11 mouse cellular contexts compared by ENCODE assay signal in the genomic region with DNA sequence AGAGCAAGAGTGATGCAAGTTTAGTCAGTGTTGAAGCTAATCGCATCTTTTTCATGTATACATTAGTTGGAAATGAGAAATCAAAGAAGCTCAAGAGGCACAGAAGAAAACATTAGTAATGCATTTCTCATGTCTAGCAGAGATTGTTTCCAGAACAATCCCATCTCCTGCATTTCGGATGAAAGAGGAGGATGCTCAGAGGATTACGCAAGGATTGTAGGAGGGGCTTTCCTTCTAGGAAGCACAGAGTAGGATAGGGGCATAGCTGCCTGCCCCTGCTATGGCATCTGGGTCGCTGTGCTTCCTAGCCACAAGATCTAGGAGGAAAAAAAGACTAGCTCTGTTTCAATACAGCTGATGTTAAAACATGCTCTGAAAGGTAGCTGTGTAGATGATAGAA. TPM values are rescaled to one million over a fixed set of nuclear protein-coding genes. Genes with fewer than 3 reads are reported as not detected.
DNase-seq lines count a peak whose midpoint lies in the region; ATAC-seq lines count a peak whose summit lies in the region.
"Had no signal": no experiment of that assay in that cellular context is flagged by ENCODE, and none has a peak within 500 bp of the region (broad histone marks: within the 10 kb centered on the region; RNA-seq: fewer than 3 reads in every experiment).

No protein-coding gene starts in this region.

- no peak overlapping the region for H3K4me3 ChIP-seq in heart, embryonic 13.5 days
- no peak overlapping the region for H3K4me3 ChIP-seq in heart, embryonic 11.5 days (ENCODE audit: low read depth, low read length)
- H3K4me3 ChIP-seq in forebrain, embryonic 16.5 days (replicated peaks; ENCODE audit: low read length) = no peak overlapping the region
- H3K4me3 ChIP-seq in midbrain, embryonic 12.5 days = no peak overlapping the region
- H3K4me3 ChIP-seq in intestine, embryonic 15.5 days (replicated peaks) = no peak overlapping the region

- no peak for ATAC-seq in heart, embryonic 13.5 days (ENCODE audit: extremely low read depth, insufficient number of reproducible peaks, low FRiP score, low TSS enrichment)
- no peak for ATAC-seq in heart, embryonic 11.5 days (replicated peaks; ENCODE audit: insufficient number of reproducible peaks, low FRiP score, low TSS enrichment)
- ATAC-seq in forebrain, embryonic 16.5 days = no peak
- no peak for ATAC-seq in midbrain, embryonic 12.5 days (ENCODE audit: low FRiP score, low read depth)
- ATAC-seq in intestine, embryonic 15.5 days = no peak

- no peaks in the 10 kb centered on the region for H3K36me3 ChIP-seq in heart, embryonic 13.5 days
- no peaks in the 10 kb centered on the region for H3K36me3 ChIP-seq in heart, embryonic 11.5 days (ENCODE audit: control insufficient read depth, insufficient read depth, low read length)
- no peaks in the 10 kb centered on the region for H3K36me3 ChIP-seq in forebrain, embryonic 16.5 days (ENCODE audit: control insufficient read depth, insufficient read depth)
- H3K36me3 ChIP-seq in midbrain, embryonic 12.5 days = no peaks in the 10 kb centered on the region
- no peaks in the 10 kb centered on the region for H3K36me3 ChIP-seq in intestine, embryonic 15.5 days

- no peak overlapping the region for H3K4me2 ChIP-seq in heart, embryonic 13.5 days
- no peak overlapping the region for H3K4me2 ChIP-seq in heart, embryonic 11.5 days
- 0 out of 2 replicates have a peak overlapping the region, but pooled peaks have one; percentile 13 for H3K4me2 ChIP-seq in forebrain, embryonic 16.5 days (ENCODE audit: low read length)
- no peak overlapping the region for H3K4me2 ChIP-seq in midbrain, embryonic 12.5 days (replicated peaks)
- no peak overlapping the region for H3K4me2 ChIP-seq in intestine, embryonic 15.5 days (replicated peaks)

- no peak overlapping the region for H3K9ac ChIP-seq in heart, embryonic 13.5 days
- no peak overlapping the region for H3K9ac ChIP-seq in heart, embryonic 11.5 days (ENCODE audit: low read depth, low read length)
- H3K9ac ChIP-seq in forebrain, embryonic 16.5 days (replicated peaks; ENCODE audit: low read depth, low read length) = 0 out of 2 replicates have a peak overlapping the region, but pooled peaks have one; percentile 32
- 0 out of 2 replicates have a peak overlapping the region, but pooled peaks have one; percentile 11 for H3K9ac ChIP-seq in midbrain, embryonic 12.5 days (replicated peaks)
- H3K9ac ChIP-seq in intestine, embryonic 15.5 days = no peak overlapping the region

- 47% methylated on average over 4 of the region's 4 CpGs for WGBS in heart, embryonic 13.5 days
- 52% methylated on average over 4 of the region's 4 CpGs for WGBS in heart, embryonic 11.5 days (ENCODE audit: insufficient replicate concordance)
- 32% methylated on average over 4 of the region's 4 CpGs for WGBS in forebrain, embryonic 16.5 days
- 31% methylated on average over 4 of the region's 4 CpGs for WGBS in midbrain, embryonic 12.5 days
- WGBS in intestine, embryonic 15.5 days = 36% methylated on average over 4 of the region's 4 CpGs

- no peaks in the 10 kb centered on the region for H3K27me3 ChIP-seq in heart, embryonic 13.5 days (replicated peaks)
- no peaks in the 10 kb centered on the region for H3K27me3 ChIP-seq in heart, embryonic 11.5 days (ENCODE audit: control insufficient read depth, insufficient read depth, low read length)
- H3K27me3 ChIP-seq in forebrain, embryonic 16.5 days (replicated peaks; ENCODE audit: control insufficient read depth, insufficient read depth, low read length) = no peaks in the 10 kb centered on the region
- H3K27me3 ChIP-seq in midbrain, embryonic 12.5 days = no peaks in the 10 kb centered on the region
- H3K27me3 ChIP-seq in intestine, embryonic 15.5 days (replicated peaks) = no peaks in the 10 kb centered on the region

- peaks cover 52% of the 10 kb centered on the region for H3K4me1 ChIP-seq in heart, embryonic 13.5 days
- peaks cover 13% of the 10 kb centered on the region for H3K4me1 ChIP-seq in heart, embryonic 11.5 days (ENCODE audit: control insufficient read depth, insufficient read depth, low read length)
- peaks cover 25% of the 10 kb centered on the region for H3K4me1 ChIP-seq in forebrain, embryonic 16.5 days (replicated peaks; ENCODE audit: control insufficient read depth, insufficient read depth, low read length)
- peaks cover 20% of the 10 kb centered on the region for H3K4me1 ChIP-seq in midbrain, embryonic 12.5 days
- H3K4me1 ChIP-seq in intestine, embryonic 15.5 days (replicated peaks) = peaks cover 2% of the 10 kb centered on the region; the same call in 1 of the 2 replicates

- no peaks in the 10 kb centered on the region; the same call in 1 of the 2 replicates for H3K9me3 ChIP-seq in heart, embryonic 13.5 days
- H3K9me3 ChIP-seq in heart, embryonic 11.5 days (replicated peaks; ENCODE audit: control insufficient read depth, low read length) = no peaks in the 10 kb centered on the region
- no peaks in the 10 kb centered on the region for H3K9me3 ChIP-seq in forebrain, embryonic 16.5 days (ENCODE audit: control insufficient read depth, low read length)
- no peaks in the 10 kb centered on the region for H3K9me3 ChIP-seq in midbrain, embryonic 12.5 days
- H3K9me3 ChIP-seq in intestine, embryonic 15.5 days = no peaks in the 10 kb centered on the region

- H3K27ac ChIP-seq in heart, embryonic 13.5 days (replicated peaks) = peak overlapping the region; percentile 20; the same call in 1 of the 2 replicates
- no peak overlapping the region for H3K27ac ChIP-seq in heart, embryonic 11.5 days (ENCODE audit: low read depth, low read length)
- peak overlapping the region; percentile 65 for H3K27ac ChIP-seq in forebrain, embryonic 16.5 days (ENCODE audit: low read length)
- H3K27ac ChIP-seq in midbrain, embryonic 12.5 days (replicated peaks) = peak overlapping the region; percentile 98
- H3K27ac ChIP-seq in intestine, embryonic 15.5 days = no peak overlapping the region

- DNase-seq in NIH3T3 (ENCODE audit: low read depth) = peak; percentile 28
- DNase-seq in thymus, postnatal 14 days = no peak
- no peak for DNase-seq in frontal cortex, postnatal 14 days (ENCODE audit: low spot score in 2 of 2)
- DNase-seq: heart, adult 18-20 months; right cerebral cortex, postnatal 25 days; thymus, postnatal 36 days had no signal

RNA-seq across cellular contexts. Expression of a gene that starts 1.2 kb away (rescaled TPM):
- polyA plus RNA-seq in heart, embryonic 13.5 days (2015; fragmentation: Nextera tagmentation; extraction: Ambion mirVana) = 35.9 and 36.0 TPM in 2 replicates
- polyA plus RNA-seq in heart, embryonic 11.5 days (2014; fragmentation: Nextera tagmentation; extraction: Ambion mirVana) = 45.0 and 52.0 TPM in 2 replicates
- 85.2 and 99.0 TPM in 2 replicates for polyA plus RNA-seq in forebrain, embryonic 16.5 days (2015; fragmentation: Nextera tagmentation; extraction: Ambion mirVana)
- 71.0 and 83.7 TPM in 2 replicates for polyA plus RNA-seq in midbrain, embryonic 12.5 days (2016; fragmentation: Nextera tagmentation; extraction: Ambion mirVana)
- 13.5 and 14.9 TPM in 2 replicates for polyA plus RNA-seq in intestine, embryonic 15.5 days (2015; fragmentation: Nextera tagmentation; extraction: Ambion mirVana)

Comparison
In these comparisons a context has a peak if more than half of its experiments do, and no peak if none do; other contexts are left out.
1. H3K27ac ChIP-seq: peak in heart, embryonic 13.5 days (single experiment), forebrain, embryonic 16.5 days (single experiment) and midbrain, embryonic 12.5 days (single experiment); none in heart, embryonic 11.5 days (single experiment) and intestine, embryonic 15.5 days (single experiment).
2. H3K9ac ChIP-seq: peak in forebrain, embryonic 16.5 days (single experiment) and midbrain, embryonic 12.5 days (single experiment); none in heart, embryonic 13.5 days (single experiment), heart, embryonic 11.5 days (single experiment) and intestine, embryonic 15.5 days (single experiment).